Mouse (Mus musculus): ENCODE measurements at regions not wholly inside any gene's neighbourhood (a gene's known extent, or its start where the extent isn't known, plus 50 kb on each side); places are given as distances from the start of the nearest gene placed in this dataset.

GRCm38 (mm10) chr11:24282556-24282955 is 204.7 kb downstream of the Bcl11a start:
- Histone ChIP-seq H3K36me3 (ENCODE audit: control insufficient read depth, insufficient read depth, low read length) (no peaks in the 10 kb centered on the region), H3K4me1 (ENCODE audit: control insufficient read depth, insufficient read depth, low read length) (peaks cover 44% of the 10 kb centered on the region), H3K4me2 (ENCODE audit: low read length) (peak overlapping the region; percentile 45), H3K27ac (replicated peaks; ENCODE audit: low read depth, low read length) (peak overlapping the region; percentile 58), H3K4me3 (replicated peaks; ENCODE audit: low read depth, low read length) (peak overlapping the region; percentile 5; the same call in 1 of the 2 replicates), H3K27me3 (ENCODE audit: control insufficient read depth, insufficient read depth, low read length) (no peaks in the 10 kb centered on the region), H3K9me3 (ENCODE audit: control insufficient read depth, low read length) (no peaks in the 10 kb centered on the region), H3K9ac (replicated peaks; ENCODE audit: low read length) (peak overlapping the region; percentile 20; the same call in 1 of the 2 replicates)
- DNase-seq, result peak; percentile 62
- WGBS, result 22% methylated on average over 9 of the region's 9 CpGs
- ATAC-seq (ENCODE audit: low FRiP score, low TSS enrichment), result 0 out of 2 replicates have a peak, but pooled peaks have one; percentile 2

GRCm38 (mm10) chr11:24286129-24287108 is 208.6 kb downstream of the Bcl11a start:
- H3K27ac ChIP-seq (replicated peaks; ENCODE audit: low read depth, low read length), result peak overlapping the region; percentile 28
- H3K9me3 ChIP-seq (ENCODE audit: control insufficient read depth, low read length), result no peaks in the 10 kb centered on the region
- H3K4me1 ChIP-seq (ENCODE audit: control insufficient read depth, insufficient read depth, low read length), result peaks cover 44% of the 10 kb centered on the region
- H3K9ac ChIP-seq (replicated peaks; ENCODE audit: low read length), result no peak overlapping the region
- H3K4me3 ChIP-seq (replicated peaks; ENCODE audit: low read depth, low read length), result no peak overlapping the region
- 3% methylated on average over 18 of the region's 18 CpGs for WGBS
- no peaks in the 10 kb centered on the region for H3K27me3 ChIP-seq (ENCODE audit: control insufficient read depth, insufficient read depth, low read length)
- DNase-seq (peak; percentile 77), ATAC-seq (ENCODE audit: low FRiP score, low TSS enrichment) (peak; percentile 85)
- H3K4me2 ChIP-seq (ENCODE audit: low read length), result peak overlapping the region; percentile 29
- H3K36me3 ChIP-seq (ENCODE audit: control insufficient read depth, insufficient read depth, low read length), result no peaks in the 10 kb centered on the region

GRCm38 (mm10) chr11:24293209-24293608 is 215.4 kb downstream of the Bcl11a start:
- H3K9me3 ChIP-seq (ENCODE audit: control insufficient read depth, low read length), result no peaks in the 10 kb centered on the region
- DNase-seq (no peak), ATAC-seq (ENCODE audit: low FRiP score, low TSS enrichment) (no peak)
- H3K36me3 ChIP-seq (ENCODE audit: control insufficient read depth, insufficient read depth, low read length), result no peaks in the 10 kb centered on the region
- no peak overlapping the region for H3K9ac ChIP-seq (replicated peaks; ENCODE audit: low read length)
- no peaks in the 10 kb centered on the region for H3K27me3 ChIP-seq (ENCODE audit: control insufficient read depth, insufficient read depth, low read length)
- H3K4me3 ChIP-seq (replicated peaks; ENCODE audit: low read depth, low read length), result no peak overlapping the region
- peaks cover 8% of the 10 kb centered on the region for H3K4me1 ChIP-seq (ENCODE audit: control insufficient read depth, insufficient read depth, low read length)
- WGBS, result 71% methylated on average over 3 of the region's 3 CpGs
- H3K4me2 ChIP-seq (ENCODE audit: low read length), result no peak overlapping the region
- no peak overlapping the region for H3K27ac ChIP-seq (replicated peaks; ENCODE audit: low read depth, low read length)

GRCm38 (mm10) chr11:24293860-24294531 is 216.1 kb downstream of the Bcl11a start:
- Histone ChIP-seq H3K4me1 (ENCODE audit: control insufficient read depth, insufficient read depth, low read length) (peaks cover 8% of the 10 kb centered on the region), H3K27me3 (ENCODE audit: control insufficient read depth, insufficient read depth, low read length) (no peaks in the 10 kb centered on the region), H3K27ac (replicated peaks; ENCODE audit: low read depth, low read length) (no peak overlapping the region), H3K9ac (replicated peaks; ENCODE audit: low read length) (no peak overlapping the region), H3K36me3 (ENCODE audit: control insufficient read depth, insufficient read depth, low read length) (no peaks in the 10 kb centered on the region), H3K4me2 (ENCODE audit: low read length) (no peak overlapping the region), H3K9me3 (ENCODE audit: control insufficient read depth, low read length) (no peaks in the 10 kb centered on the region), H3K4me3 (replicated peaks; ENCODE audit: low read depth, low read length) (no peak overlapping the region)
- WGBS, result 68% methylated on average over 7 of the region's 7 CpGs
- ATAC-seq (ENCODE audit: low FRiP score, low TSS enrichment), result no peak
- no peak for DNase-seq

GRCm38 (mm10) chr11:24296893-24297624 is 219.2 kb downstream of the Bcl11a start:
- Histone ChIP-seq H3K9me3 (ENCODE audit: control insufficient read depth, low read length) (no peaks in the 10 kb centered on the region), H3K4me1 (ENCODE audit: control insufficient read depth, insufficient read depth, low read length) (peaks cover 8% of the 10 kb centered on the region; the same call in 1 of the 2 replicates), H3K36me3 (ENCODE audit: control insufficient read depth, insufficient read depth, low read length) (no peaks in the 10 kb centered on the region), H3K9ac (replicated peaks; ENCODE audit: low read length) (no peak overlapping the region), H3K4me2 (ENCODE audit: low read length) (no peak overlapping the region), H3K27me3 (ENCODE audit: control insufficient read depth, insufficient read depth, low read length) (no peaks in the 10 kb centered on the region), H3K27ac (replicated peaks; ENCODE audit: low read depth, low read length) (no peak overlapping the region), H3K4me3 (replicated peaks; ENCODE audit: low read depth, low read length) (no peak overlapping the region)
- DNase-seq, result peak; percentile 50
- WGBS, result 33% methylated on average over 12 of the region's 12 CpGs
- no peak for ATAC-seq (ENCODE audit: low FRiP score, low TSS enrichment)

GRCm38 (mm10) chr11:24297763-24298162 is 219.9 kb downstream of the Bcl11a start:
- Histone ChIP-seq H3K4me2 (ENCODE audit: low read length) (no peak overlapping the region), H3K27ac (replicated peaks; ENCODE audit: low read depth, low read length) (no peak overlapping the region), H3K9ac (replicated peaks; ENCODE audit: low read length) (no peak overlapping the region), H3K4me1 (ENCODE audit: control insufficient read depth, insufficient read depth, low read length) (peaks cover 8% of the 10 kb centered on the region; the same call in 1 of the 2 replicates), H3K4me3 (replicated peaks; ENCODE audit: low read depth, low read length) (no peak overlapping the region), H3K27me3 (ENCODE audit: control insufficient read depth, insufficient read depth, low read length) (no peaks in the 10 kb centered on the region), H3K36me3 (ENCODE audit: control insufficient read depth, insufficient read depth, low read length) (no peaks in the 10 kb centered on the region), H3K9me3 (ENCODE audit: control insufficient read depth, low read length) (no peaks in the 10 kb centered on the region)
- DNase-seq (no peak), ATAC-seq (ENCODE audit: low FRiP score, low TSS enrichment) (no peak)
- 75% methylated on average over 5 of the region's 5 CpGs for WGBS

- no peaks in the 10 kb centered on the region for H3K27me3 ChIP-seq (ENCODE audit: control insufficient read depth, insufficient read depth, low read length)
- H3K9ac ChIP-seq (replicated peaks; ENCODE audit: low read length), result no peak overlapping the region
- no peaks in the 10 kb centered on the region for H3K36me3 ChIP-seq (ENCODE audit: control insufficient read depth, insufficient read depth, low read length)
- no peak overlapping the region for H3K4me3 ChIP-seq (replicated peaks; ENCODE audit: low read depth, low read length)
- 91% methylated on average over 4 of the region's 4 CpGs for WGBS
- H3K9me3 ChIP-seq (ENCODE audit: control insufficient read depth, low read length), result no peaks in the 10 kb centered on the region
- peaks cover 15% of the 10 kb centered on the region for H3K4me1 ChIP-seq (ENCODE audit: control insufficient read depth, insufficient read depth, low read length)
- DNase-seq (no peak), ATAC-seq (ENCODE audit: low FRiP score, low TSS enrichment) (no peak)
- no peak overlapping the region for H3K4me2 ChIP-seq (ENCODE audit: low read length)
- no peak overlapping the region for H3K27ac ChIP-seq (replicated peaks; ENCODE audit: low read depth, low read length)
These were observed 222.5 kb downstream of the Bcl11a start for GRCm38 (mm10) chr11:24300351-24300750.

GRCm38 (mm10) chr11:24301201-24301600 is 223.3 kb downstream of the Bcl11a start:
- no peaks in the 10 kb centered on the region for H3K36me3 ChIP-seq (ENCODE audit: control insufficient read depth, insufficient read depth, low read length)
- DNase-seq, result no peak
- H3K27me3 ChIP-seq (ENCODE audit: control insufficient read depth, insufficient read depth, low read length), result no peaks in the 10 kb centered on the region
- peaks cover 18% of the 10 kb centered on the region for H3K4me1 ChIP-seq (ENCODE audit: control insufficient read depth, insufficient read depth, low read length)
- H3K4me3 ChIP-seq (replicated peaks; ENCODE audit: low read depth, low read length), result no peak overlapping the region
- 73% methylated on average over 3 of the region's 3 CpGs for WGBS
- no peak for ATAC-seq (ENCODE audit: low FRiP score, low TSS enrichment)
- H3K9me3 ChIP-seq (ENCODE audit: control insufficient read depth, low read length), result no peaks in the 10 kb centered on the region
- no peak overlapping the region for H3K9ac ChIP-seq (replicated peaks; ENCODE audit: low read length)
- no peak overlapping the region for H3K4me2 ChIP-seq (ENCODE audit: low read length)
- no peak overlapping the region for H3K27ac ChIP-seq (replicated peaks; ENCODE audit: low read depth, low read length)
